Mouse (Mus musculus) layer of hippocampus, adult 18-20 months (tissue): ENCODE data around the gene Gnptab. TPM values are rescaled to one million over a fixed set of nuclear protein-coding genes. Genes with fewer than 3 reads are reported as not detected.
A peak's percentile ranks its signal among the peaks of the same experiment; 100 is the strongest.
"Not testable (repeated sequence)": the region's sequence is repeated elsewhere in the genome, so short reads cannot be mapped to it uniquely, and the experiment has no call there.

ENCODE experiments used
- DNase-seq, 2 experiments: peaks; one replicate each; pipeline ENCODE4 v3.0.0; 2022; ENCODE audit warnings: low spot score in 2 of 2
- total RNA-seq, 2 experiments: library from RNA; stranded (reverse); gene quantifications; 2 replicates each; pipeline ENCODE4 v1.2.3; 2021

The Gnptab gene
- total RNA-seq, 2 experiments from 2014 or later, result 65.9 to 69.2 TPM

GRCm38 (mm10) chr10:88409751-88410150 is 30.8 kb downstream of the Gnptab start:
- DNase-seq, result no peak

- no peak for DNase-seq
Observed at GRCm38 (mm10) chr10:88412290-88412995, 33.5 kb downstream of the Gnptab start.

- no peak for DNase-seq
Observed at GRCm38 (mm10) chr10:88417686-88418085, 38.8 kb downstream of the Gnptab start.

GRCm38 (mm10) chr10:88420141-88420541 is 41.2 kb downstream of the Gnptab start:
- DNase-seq, result no peak

- no peak for DNase-seq
Observed at GRCm38 (mm10) chr10:88420655-88421435, 41.9 kb downstream of the Gnptab start.

GRCm38 (mm10) chr10:88426158-88426816 is 47.4 kb downstream of the Gnptab start:
- peak; percentile 16 to 70 for DNase-seq

GRCm38 (mm10) chr10:88426896-88427295 is 48.0 kb downstream of the Gnptab start:
- no peak for DNase-seq

GRCm38 (mm10) chr10:88427998-88428397 is 49.1 kb downstream of the Gnptab start:
- no peak for DNase-seq

GRCm38 (mm10) chr10:88441224-88441623 is 62.3 kb downstream of the Gnptab start:
- DNase-seq, result no peak

- peak; percentile 19 to 67 for DNase-seq
Observed at GRCm38 (mm10) chr10:88451221-88451620, 72.3 kb downstream of the Gnptab start.

GRCm38 (mm10) chr10:88451990-88452389 is 73.1 kb downstream of the Gnptab start:
- DNase-seq, result no peak

- no peak for DNase-seq
Observed at GRCm38 (mm10) chr10:88457816-88458215, 78.9 kb downstream of the Gnptab start.

GRCm38 (mm10) chr10:88459502-88459992 is 80.6 kb downstream of the Gnptab start, which contains the start of gene Sycp3:
Gene Sycp3 (plus strand): TSS chr10:88459569.
- DNase-seq, result no peak

- no peak for DNase-seq
Observed at GRCm38 (mm10) chr10:88460122-88460820, 81.3 kb downstream of the Gnptab start.

GRCm38 (mm10) chr10:88482866-88483265 is 103.9 kb downstream of the Gnptab start:
- DNase-seq, result not testable (repeated sequence)

GRCm38 (mm10) chr10:88488629-88489028 is 109.7 kb downstream of the Gnptab start:
- DNase-seq, result no peak

- no peak for DNase-seq
Observed at GRCm38 (mm10) chr10:88491632-88492031, 112.7 kb downstream of the Gnptab start.

GRCm38 (mm10) chr10:88492658-88493057 is 113.7 kb downstream of the Gnptab start:
- no peak for DNase-seq

GRCm38 (mm10) chr10:88494959-88495587 is 116.1 kb downstream of the Gnptab start:
- DNase-seq, result no peak
